Mouse (Mus musculus): ENCODE measurements around the gene Prkaa1. TPM values are rescaled to one million over a fixed set of nuclear protein-coding genes. Genes with fewer than 3 reads are reported as not detected.

Prkaa1 gene
- polyA plus RNA-seq, 1 experiment from 2014 or later: 19.7 TPM

- Histone ChIP-seq H3K36me3 (ENCODE audit: control insufficient read depth, insufficient read depth, low read length) (peaks cover 2% of the 10 kb centered on the region), H3K9me3 (ENCODE audit: control insufficient read depth, low read length) (no peaks in the 10 kb centered on the region), H3K4me3 (replicated peaks; ENCODE audit: low read depth, low read length) (no peak overlapping the region), H3K27ac (replicated peaks; ENCODE audit: low read depth, low read length) (no peak overlapping the region), H3K9ac (replicated peaks; ENCODE audit: low read length) (no peak overlapping the region), H3K4me2 (ENCODE audit: low read length) (no peak overlapping the region), H3K27me3 (ENCODE audit: control insufficient read depth, insufficient read depth, low read length) (no peaks in the 10 kb centered on the region), H3K4me1 (ENCODE audit: control insufficient read depth, insufficient read depth, low read length) (peaks cover 15% of the 10 kb centered on the region)
- no peak for DNase-seq
- no peak for ATAC-seq (ENCODE audit: low FRiP score, low TSS enrichment)
- 92% methylated on average over 3 of the region's 3 CpGs for WGBS
These were observed 31.0 kb upstream of the Prkaa1 start for GRCm38 (mm10) chr15:5112651-5113050.

GRCm38 (mm10) chr15:5115173-5115572, 28.5 kb upstream of the Prkaa1 start:
- H3K9ac ChIP-seq (replicated peaks; ENCODE audit: low read length): peak overlapping the region; percentile 60; the same call in 1 of the 2 replicates
- H3K27me3 ChIP-seq (ENCODE audit: control insufficient read depth, insufficient read depth, low read length): no peaks in the 10 kb centered on the region
- ATAC-seq (ENCODE audit: low FRiP score, low TSS enrichment) (no peak), DNase-seq (no peak)
- peaks cover 27% of the 10 kb centered on the region for H3K36me3 ChIP-seq (ENCODE audit: control insufficient read depth, insufficient read depth, low read length)
- WGBS: 60% methylated on average over 8 of the region's 8 CpGs
- no peak overlapping the region for H3K27ac ChIP-seq (replicated peaks; ENCODE audit: low read depth, low read length)
- H3K9me3 ChIP-seq (ENCODE audit: control insufficient read depth, low read length): no peaks in the 10 kb centered on the region
- H3K4me1 ChIP-seq (ENCODE audit: control insufficient read depth, insufficient read depth, low read length): peaks cover 19% of the 10 kb centered on the region
- peak overlapping the region; percentile 64 for H3K4me2 ChIP-seq (ENCODE audit: low read length)
- peak overlapping the region; percentile 89 for H3K4me3 ChIP-seq (replicated peaks; ENCODE audit: low read depth, low read length)

GRCm38 (mm10) chr15:5116270-5117030, 27.2 kb upstream of the Prkaa1 start, which contains the start of gene Rpl37:
TSS of gene Rpl37 (plus strand) at chr15:5116645.
- Histone ChIP-seq H3K4me1 (ENCODE audit: control insufficient read depth, insufficient read depth, low read length) (peaks cover 19% of the 10 kb centered on the region), H3K9ac (replicated peaks; ENCODE audit: low read length) (peak within 1 kb of the TSS; percentile 92), H3K9me3 (ENCODE audit: control insufficient read depth, low read length) (no peaks in the 10 kb centered on the region), H3K4me2 (ENCODE audit: low read length) (peak within 1 kb of the TSS; percentile 88), H3K4me3 (replicated peaks; ENCODE audit: low read depth, low read length) (peak within 1 kb of the TSS; percentile 89), H3K27me3 (ENCODE audit: control insufficient read depth, insufficient read depth, low read length) (no peaks in the 10 kb centered on the region), H3K27ac (replicated peaks; ENCODE audit: low read depth, low read length) (peak within 1 kb of the TSS; percentile 86), H3K36me3 (ENCODE audit: control insufficient read depth, insufficient read depth, low read length) (peaks cover 39% of the 10 kb centered on the region)
- DNase-seq: peak; percentile 99
- ATAC-seq (ENCODE audit: low FRiP score, low TSS enrichment): peak; percentile 98
- under 1% methylated on average over 55 of the region's 55 CpGs for WGBS

- peak overlapping the region; percentile 86 for H3K27ac ChIP-seq (replicated peaks; ENCODE audit: low read depth, low read length)
- H3K9ac ChIP-seq (replicated peaks; ENCODE audit: low read length): peak overlapping the region; percentile 92
- H3K4me1 ChIP-seq (ENCODE audit: control insufficient read depth, insufficient read depth, low read length): peaks cover 19% of the 10 kb centered on the region
- H3K36me3 ChIP-seq (ENCODE audit: control insufficient read depth, insufficient read depth, low read length): peaks cover 46% of the 10 kb centered on the region
- peak overlapping the region; percentile 88 for H3K4me2 ChIP-seq (ENCODE audit: low read length)
- H3K9me3 ChIP-seq (ENCODE audit: control insufficient read depth, low read length): no peaks in the 10 kb centered on the region
- no peaks in the 10 kb centered on the region for H3K27me3 ChIP-seq (ENCODE audit: control insufficient read depth, insufficient read depth, low read length)
- no peak for DNase-seq
- 3% methylated on average over 22 of the region's 22 CpGs for WGBS
- ATAC-seq (ENCODE audit: low FRiP score, low TSS enrichment): no peak
- H3K4me3 ChIP-seq (replicated peaks; ENCODE audit: low read depth, low read length): peak overlapping the region; percentile 89
These were observed 26.5 kb upstream of the Prkaa1 start for GRCm38 (mm10) chr15:5117031-5117601.

GRCm38 (mm10) chr15:5118626-5119025, 25.0 kb upstream of the Prkaa1 start:
- H3K27me3 ChIP-seq (ENCODE audit: control insufficient read depth, insufficient read depth, low read length): no peaks in the 10 kb centered on the region
- ATAC-seq (ENCODE audit: low FRiP score, low TSS enrichment) (no peak), DNase-seq (no peak)
- no peak overlapping the region for H3K4me3 ChIP-seq (replicated peaks; ENCODE audit: low read depth, low read length)
- H3K4me2 ChIP-seq (ENCODE audit: low read length): no peak overlapping the region
- no peak overlapping the region for H3K27ac ChIP-seq (replicated peaks; ENCODE audit: low read depth, low read length)
- H3K36me3 ChIP-seq (ENCODE audit: control insufficient read depth, insufficient read depth, low read length): peaks cover 57% of the 10 kb centered on the region
- H3K4me1 ChIP-seq (ENCODE audit: control insufficient read depth, insufficient read depth, low read length): peaks cover 19% of the 10 kb centered on the region
- H3K9ac ChIP-seq (replicated peaks; ENCODE audit: low read length): no peak overlapping the region
- 94% methylated on average over 9 of the region's 9 CpGs for WGBS
- H3K9me3 ChIP-seq (ENCODE audit: control insufficient read depth, low read length): no peaks in the 10 kb centered on the region

GRCm38 (mm10) chr15:5119192-5119591, 24.5 kb upstream of the Prkaa1 start:
- H3K9me3 ChIP-seq (ENCODE audit: control insufficient read depth, low read length): no peaks in the 10 kb centered on the region
- peaks cover 59% of the 10 kb centered on the region for H3K36me3 ChIP-seq (ENCODE audit: control insufficient read depth, insufficient read depth, low read length)
- ATAC-seq (ENCODE audit: low FRiP score, low TSS enrichment) (no peak), DNase-seq (no peak)
- H3K9ac ChIP-seq (replicated peaks; ENCODE audit: low read length): no peak overlapping the region
- 96% methylated on average over 2 of the region's 2 CpGs for WGBS
- H3K4me1 ChIP-seq (ENCODE audit: control insufficient read depth, insufficient read depth, low read length): peaks cover 19% of the 10 kb centered on the region
- no peak overlapping the region for H3K4me2 ChIP-seq (ENCODE audit: low read length)
- H3K4me3 ChIP-seq (replicated peaks; ENCODE audit: low read depth, low read length): no peak overlapping the region
- no peak overlapping the region for H3K27ac ChIP-seq (replicated peaks; ENCODE audit: low read depth, low read length)
- H3K27me3 ChIP-seq (ENCODE audit: control insufficient read depth, insufficient read depth, low read length): no peaks in the 10 kb centered on the region

GRCm38 (mm10) chr15:5119707-5120106, 24.0 kb upstream of the Prkaa1 start:
- Histone ChIP-seq H3K36me3 (ENCODE audit: control insufficient read depth, insufficient read depth, low read length) (peaks cover 64% of the 10 kb centered on the region), H3K27ac (replicated peaks; ENCODE audit: low read depth, low read length) (no peak overlapping the region), H3K4me1 (ENCODE audit: control insufficient read depth, insufficient read depth, low read length) (peaks cover 18% of the 10 kb centered on the region), H3K9ac (replicated peaks; ENCODE audit: low read length) (no peak overlapping the region), H3K4me2 (ENCODE audit: low read length) (no peak overlapping the region), H3K9me3 (ENCODE audit: control insufficient read depth, low read length) (no peaks in the 10 kb centered on the region), H3K27me3 (ENCODE audit: control insufficient read depth, insufficient read depth, low read length) (no peaks in the 10 kb centered on the region), H3K4me3 (replicated peaks; ENCODE audit: low read depth, low read length) (no peak overlapping the region)
- no peak for DNase-seq
- 90% methylated on average over 2 of the region's 2 CpGs for WGBS
- no peak for ATAC-seq (ENCODE audit: low FRiP score, low TSS enrichment)

GRCm38 (mm10) chr15:5121535-5122313, 21.9 kb upstream of the Prkaa1 start:
- H3K27ac ChIP-seq (replicated peaks; ENCODE audit: low read depth, low read length): no peak overlapping the region
- no peak overlapping the region for H3K4me2 ChIP-seq (ENCODE audit: low read length)
- no peaks in the 10 kb centered on the region for H3K27me3 ChIP-seq (ENCODE audit: control insufficient read depth, insufficient read depth, low read length)
- ATAC-seq (ENCODE audit: low FRiP score, low TSS enrichment) (no peak), DNase-seq (no peak)
- H3K9ac ChIP-seq (replicated peaks; ENCODE audit: low read length): no peak overlapping the region
- no peak overlapping the region for H3K4me3 ChIP-seq (replicated peaks; ENCODE audit: low read depth, low read length)
- H3K36me3 ChIP-seq (ENCODE audit: control insufficient read depth, insufficient read depth, low read length): peaks cover 67% of the 10 kb centered on the region
- peaks cover 9% of the 10 kb centered on the region for H3K4me1 ChIP-seq (ENCODE audit: control insufficient read depth, insufficient read depth, low read length)
- no peaks in the 10 kb centered on the region for H3K9me3 ChIP-seq (ENCODE audit: control insufficient read depth, low read length)
- WGBS: 86% methylated on average over 12 of the region's 12 CpGs
